Mouse (Mus musculus): ENCODE data around the gene Prex1.

The Prex1 gene

GRCm38 (mm10) chr2:166661498-166661897 lies 52.1 kb downstream of the Prex1 start:
- DNase-seq (ENCODE audit: low read depth) = no peak

- no peak for DNase-seq (ENCODE audit: low read depth)
Observed at GRCm38 (mm10) chr2:166658380-166658779, 55.3 kb downstream of the Prex1 start.

GRCm38 (mm10) chr2:166657451-166658011 lies 56.1 kb downstream of the Prex1 start:
- DNase-seq (ENCODE audit: low read depth) = no peak

DNA sequence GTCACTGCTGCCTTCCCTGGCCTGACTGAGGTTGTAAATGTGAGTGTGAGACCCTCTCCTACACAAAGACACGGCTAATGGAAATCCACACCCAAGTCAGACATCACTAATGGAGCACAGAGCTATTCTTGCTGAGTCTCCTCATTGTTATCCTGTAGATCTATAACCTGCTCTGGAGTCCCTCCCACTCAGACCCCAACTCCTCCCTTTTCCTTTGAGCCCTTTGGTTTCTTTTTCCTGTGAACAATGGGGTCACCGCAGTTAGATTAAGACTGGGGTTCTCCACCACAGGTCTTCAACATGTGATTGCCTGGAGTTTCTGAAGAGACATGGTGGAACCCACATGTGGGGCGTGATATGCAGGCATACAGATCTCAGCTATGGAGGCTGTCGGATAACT lies 57.0 kb downstream of the Prex1 start:
- DNase-seq (ENCODE audit: low read depth) = no peak

- DNase-seq (ENCODE audit: low read depth) = peak; percentile 66
Observed at GRCm38 (mm10) chr2:166655727-166656520, 57.7 kb downstream of the Prex1 start.

GRCm38 (mm10) chr2:166655308-166655707 lies 58.3 kb downstream of the Prex1 start:
- DNase-seq (ENCODE audit: low read depth) = no peak

DNA sequence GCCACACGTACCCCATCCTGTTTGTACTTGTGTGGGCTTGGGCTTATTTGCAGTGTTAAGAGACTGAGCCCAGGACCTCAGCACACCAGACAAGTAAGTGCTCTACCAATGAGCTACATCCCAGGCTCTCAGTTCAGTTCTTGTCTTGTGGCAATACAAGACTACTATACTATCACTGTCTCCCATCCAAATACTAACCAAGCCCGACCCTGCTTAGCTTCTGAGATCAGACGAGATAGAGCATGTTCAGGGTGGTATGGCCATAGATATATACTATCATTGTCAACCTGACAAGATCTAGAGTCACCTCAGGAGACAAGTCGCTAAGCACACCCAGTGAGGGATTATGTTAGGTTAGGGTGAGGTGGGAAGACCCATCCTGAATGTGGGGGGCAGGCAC lies 58.8 kb downstream of the Prex1 start:
- DNase-seq (ENCODE audit: low read depth) = no peak

DNA sequence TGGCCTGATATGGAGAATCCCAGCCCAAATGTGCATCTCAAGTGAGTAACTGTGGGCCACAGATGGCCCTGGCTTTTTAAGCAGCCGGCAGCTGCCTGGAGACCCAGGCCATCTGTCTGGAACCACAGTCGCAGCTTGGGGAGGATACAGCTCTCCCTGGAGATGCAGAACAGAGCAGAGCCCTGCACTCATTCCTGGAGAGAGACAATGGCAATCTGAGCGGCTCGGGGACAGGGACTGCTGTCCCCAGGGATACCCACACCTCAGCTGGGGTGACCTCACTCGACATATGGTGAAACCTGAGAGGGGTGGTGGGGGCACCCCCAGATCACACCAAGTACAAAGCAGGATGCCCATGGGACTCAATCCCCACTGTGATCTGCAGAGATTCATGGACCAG lies 60.1 kb downstream of the Prex1 start:
- DNase-seq (ENCODE audit: low read depth) = no peak

DNA sequence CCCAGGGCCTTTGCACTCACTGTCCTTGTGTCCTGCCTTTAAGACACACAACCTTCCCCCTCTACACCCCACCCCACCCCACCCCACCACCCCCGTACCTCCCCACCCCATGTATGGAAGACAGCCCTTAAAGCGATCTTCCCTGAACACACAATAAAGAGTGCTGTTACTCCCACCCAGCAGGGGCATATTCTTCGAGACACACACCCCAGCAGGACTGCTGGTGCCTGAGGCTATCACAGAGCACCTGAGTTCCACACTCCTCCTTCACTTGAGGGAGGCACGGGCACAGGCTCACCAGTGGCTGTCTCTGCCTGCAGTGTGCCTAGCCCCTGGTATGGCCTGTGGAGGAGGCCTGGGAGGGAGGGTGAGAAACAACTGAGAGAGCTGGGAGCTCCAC lies 61.0 kb downstream of the Prex1 start:
- DNase-seq (ENCODE audit: low read depth) = no peak

GRCm38 (mm10) chr2:166651317-166652030 lies 62.2 kb downstream of the Prex1 start:
- DNase-seq (ENCODE audit: low read depth) = no peak

GRCm38 (mm10) chr2:166650414-166650813 lies 63.2 kb downstream of the Prex1 start:
- no peak for DNase-seq (ENCODE audit: low read depth)

DNA sequence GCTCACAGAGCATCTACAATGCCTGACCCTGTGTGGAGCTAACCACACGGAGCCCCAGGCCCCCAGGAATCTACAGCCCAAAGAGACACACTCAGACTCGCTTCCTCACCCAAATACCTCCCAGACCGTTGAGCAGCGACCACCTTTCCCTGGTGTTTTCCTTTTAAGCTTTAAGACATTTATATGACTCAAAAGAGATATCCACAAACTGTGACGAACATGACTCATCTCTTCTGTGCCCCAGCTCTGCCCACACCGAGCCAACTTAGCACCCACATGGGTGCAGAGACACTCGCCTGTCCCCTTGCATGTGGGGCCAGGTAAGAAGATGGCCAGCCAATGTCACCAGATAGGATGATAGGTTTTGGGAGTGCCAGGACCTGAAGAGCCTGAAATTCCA lies 66.4 kb downstream of the Prex1 start:
- DNase-seq (ENCODE audit: low read depth) = no peak

DNA sequence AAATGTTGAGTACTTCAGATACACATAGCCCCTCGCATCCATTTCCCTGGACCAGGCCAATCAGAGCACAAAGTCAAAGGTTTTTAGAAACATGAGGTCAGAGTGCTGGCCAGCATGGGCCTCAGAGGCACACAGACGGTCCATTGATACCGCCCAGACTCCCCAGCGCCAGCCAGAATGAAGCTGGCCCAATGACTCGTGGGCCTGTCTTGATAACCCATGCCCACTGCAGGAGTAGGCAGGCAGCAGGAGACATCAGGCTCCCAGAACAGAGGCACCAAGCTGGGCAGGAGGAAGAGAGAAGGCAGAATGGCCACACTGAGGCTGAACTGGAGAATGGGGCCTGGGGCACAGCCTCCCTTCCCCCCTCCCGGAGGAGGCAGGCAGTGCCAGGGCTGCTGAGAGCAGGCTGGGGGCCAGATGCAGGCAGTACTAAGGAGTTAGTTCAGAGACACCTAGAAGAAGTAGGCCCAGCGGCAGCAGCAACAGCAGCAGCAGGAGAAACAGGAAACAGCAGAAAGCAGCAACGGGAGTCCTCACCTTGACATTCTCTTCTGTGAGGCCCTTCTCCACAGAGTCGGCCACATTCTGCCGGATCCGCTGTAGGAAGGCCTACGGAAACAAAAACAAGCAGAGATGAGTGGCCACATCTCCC lies 67.1 kb downstream of the Prex1 start:
- no peak for DNase-seq (ENCODE audit: low read depth)

- DNase-seq (ENCODE audit: low read depth) = no peak
Observed at GRCm38 (mm10) chr2:166644816-166645215, 68.8 kb downstream of the Prex1 start.

DNA sequence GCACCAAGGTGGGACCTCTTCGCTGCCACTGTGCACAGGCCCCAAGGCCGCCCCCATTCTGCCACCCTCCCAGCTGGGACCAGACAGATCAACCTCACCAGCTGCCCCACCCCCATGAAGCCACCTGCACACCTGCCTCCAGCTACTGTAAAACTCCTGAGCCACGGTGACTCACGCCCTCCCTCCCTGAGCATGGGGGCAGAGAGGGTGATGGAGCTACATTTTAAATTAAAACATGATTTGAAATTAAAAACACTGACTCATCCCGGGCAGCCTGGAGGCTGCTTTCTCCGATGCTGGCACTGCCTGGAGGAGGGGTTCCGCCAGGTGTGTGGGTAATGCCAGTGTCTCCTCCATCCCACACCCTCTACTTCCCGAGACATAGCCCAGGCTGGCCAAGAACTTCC lies 71.0 kb downstream of the Prex1 start:
- no peak for DNase-seq (ENCODE audit: low read depth)

DNA sequence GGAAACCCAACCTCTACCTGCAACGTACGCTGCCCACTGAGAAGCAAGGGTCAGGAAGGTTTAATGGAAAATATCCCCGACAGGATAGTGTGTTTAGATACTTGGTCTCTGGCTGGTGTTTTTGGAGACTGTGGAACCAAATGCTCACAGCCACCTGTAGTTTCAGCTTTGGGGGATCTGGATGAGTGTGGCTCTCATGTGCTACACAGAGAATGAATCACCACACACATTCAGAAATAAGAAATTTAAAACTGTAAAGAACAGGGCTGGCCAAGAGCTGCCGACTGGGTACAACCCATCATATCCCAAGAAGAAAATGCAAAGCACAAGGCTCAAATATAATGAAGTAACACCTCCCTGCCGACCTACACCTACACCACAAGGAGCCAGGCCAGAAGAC lies 73.9 kb downstream of the Prex1 start:
- no peak for DNase-seq (ENCODE audit: low read depth)

DNA sequence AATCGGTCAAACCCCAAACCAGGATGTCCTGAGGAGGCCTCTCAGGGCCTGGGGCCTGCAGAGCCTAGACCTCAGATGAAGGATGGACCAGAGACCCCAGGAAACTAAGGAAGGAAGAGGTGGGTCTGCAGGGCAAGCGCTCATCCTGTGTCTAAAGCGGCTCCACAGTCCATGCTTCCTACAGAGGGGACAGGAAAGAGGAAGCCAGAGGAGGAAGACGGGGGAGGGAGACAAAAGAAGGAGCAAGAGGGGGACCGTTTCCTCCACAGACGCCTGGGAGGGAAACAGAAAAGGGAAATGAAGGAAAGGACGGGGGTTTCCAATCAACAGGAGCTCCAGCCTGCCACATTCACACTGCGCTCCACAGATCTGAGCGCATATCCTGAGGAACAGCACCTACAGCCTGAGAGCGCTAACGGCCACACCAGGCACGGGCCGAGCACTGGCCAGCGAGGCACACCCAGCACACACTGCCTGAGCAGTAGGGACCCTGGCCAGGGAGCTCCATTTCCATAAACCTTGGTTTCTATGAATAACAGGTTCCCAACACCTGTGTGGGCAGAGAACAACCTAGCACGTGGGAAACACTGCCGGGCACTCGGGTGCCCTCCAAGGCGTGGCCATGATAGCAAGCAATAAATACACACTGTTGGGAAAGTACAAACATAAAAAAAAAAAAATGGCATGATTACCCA lies 74.5 kb downstream of the Prex1 start:
- DNase-seq (ENCODE audit: low read depth) = no peak

- no peak for DNase-seq (ENCODE audit: low read depth)
Observed at GRCm38 (mm10) chr2:166638079-166638800, 75.4 kb downstream of the Prex1 start.

DNA sequence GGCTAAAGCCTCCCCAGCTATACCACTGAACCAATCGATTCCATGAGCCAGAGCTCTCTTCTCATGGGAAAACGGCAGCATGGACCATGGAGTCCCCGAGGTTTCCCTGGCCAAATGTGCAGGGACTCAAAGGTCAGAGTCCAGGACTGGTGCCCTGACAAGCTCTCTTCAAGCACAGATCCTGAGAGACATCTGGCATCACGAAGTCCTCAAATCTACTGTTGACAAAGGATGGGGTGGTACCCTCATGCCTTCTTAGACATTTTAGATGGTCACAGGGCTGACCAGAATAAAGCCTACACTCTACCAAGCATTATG lies 76.0 kb downstream of the Prex1 start:
- DNase-seq (ENCODE audit: low read depth) = no peak

DNA sequence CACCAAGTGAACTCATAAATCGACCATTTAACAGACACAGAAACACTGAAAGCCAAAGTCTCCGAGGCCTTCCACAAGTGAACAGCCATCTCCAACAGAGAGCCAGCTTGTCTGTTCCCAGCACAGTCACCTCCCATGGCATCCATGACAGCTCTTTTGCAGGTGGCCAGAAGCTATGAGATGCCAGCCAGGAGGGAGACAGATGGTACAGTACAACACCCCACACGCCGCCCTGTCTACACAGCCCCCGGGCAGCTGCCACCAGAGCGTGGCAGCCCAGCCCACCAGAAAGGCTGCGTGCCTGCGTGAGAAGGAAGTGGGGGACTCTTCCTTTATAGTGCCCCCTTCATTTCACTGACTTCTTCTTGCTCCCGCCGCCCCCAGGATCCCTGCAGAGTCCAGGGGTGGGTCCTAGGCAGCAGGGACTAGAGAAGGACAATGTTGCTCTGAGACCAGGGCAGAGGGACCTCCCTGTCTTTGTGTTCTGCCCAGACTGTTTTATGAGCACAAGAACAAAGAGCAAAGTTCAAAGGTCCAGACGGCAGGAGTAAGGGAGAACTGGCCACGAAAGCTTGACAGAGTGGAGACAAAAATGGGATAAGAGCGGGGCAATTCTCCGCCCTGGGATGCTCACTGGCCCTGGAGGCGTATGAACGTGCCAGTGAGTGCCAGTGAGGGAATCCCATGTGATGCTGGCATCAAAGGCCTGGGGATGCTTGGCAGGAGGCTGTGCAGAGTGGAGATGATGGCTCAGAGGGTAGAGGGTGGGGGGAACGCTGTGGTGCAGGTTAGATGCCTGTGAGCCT lies 76.6 kb downstream of the Prex1 start:
- DNase-seq (ENCODE audit: low read depth) = no peak

DNA sequence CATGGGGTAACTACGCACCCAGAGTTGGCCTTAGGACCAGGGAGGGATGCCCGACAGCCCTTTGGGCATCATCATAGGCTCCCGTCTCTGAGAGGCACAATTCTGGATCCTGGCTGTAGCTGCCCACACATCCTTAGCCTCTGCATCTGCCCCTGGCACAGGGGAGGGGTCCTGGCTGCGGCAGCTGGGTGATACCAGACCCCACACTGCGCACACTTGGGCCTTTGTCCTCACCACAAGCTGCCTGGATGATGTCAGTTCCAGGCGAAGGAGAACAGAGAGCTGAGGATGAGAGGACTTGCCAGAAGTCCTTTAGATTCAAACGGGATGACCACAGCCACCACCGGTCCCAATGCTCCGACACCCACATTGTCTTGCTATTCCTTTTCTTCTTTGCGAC lies 78.1 kb downstream of the Prex1 start:
- DNase-seq (ENCODE audit: low read depth) = no peak

Data from c-Kit-positive CD71-negative TER-119-negative erythroid progenitor cells, embryonic 14.5 days (primary cell).